Mouse (Mus musculus): ENCODE data around the gene Slit3.

The Slit3 gene

DNA sequence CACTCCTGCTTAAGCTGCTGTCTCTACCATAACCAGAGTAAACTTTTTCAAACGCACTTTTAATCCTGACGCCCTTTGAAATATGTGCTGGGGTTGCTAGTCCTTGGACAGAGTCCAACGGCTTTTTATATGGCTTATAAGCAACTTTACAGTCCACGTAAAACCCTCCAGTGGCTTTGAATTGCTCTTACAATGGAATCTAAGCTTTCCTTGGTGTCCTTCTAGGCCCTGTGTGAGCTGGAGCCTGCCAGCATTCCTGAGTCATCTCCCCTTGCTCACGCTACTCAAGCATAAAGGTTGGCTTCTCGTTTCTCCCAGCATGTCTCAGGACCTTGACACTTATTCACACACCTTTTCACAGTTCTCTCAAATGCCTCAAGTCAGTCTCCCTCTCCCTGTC lies 634.5 kb downstream of the Slit3 start:
- no peak for DNase-seq (ENCODE audit: low spot score in 2 of 2)

DNA sequence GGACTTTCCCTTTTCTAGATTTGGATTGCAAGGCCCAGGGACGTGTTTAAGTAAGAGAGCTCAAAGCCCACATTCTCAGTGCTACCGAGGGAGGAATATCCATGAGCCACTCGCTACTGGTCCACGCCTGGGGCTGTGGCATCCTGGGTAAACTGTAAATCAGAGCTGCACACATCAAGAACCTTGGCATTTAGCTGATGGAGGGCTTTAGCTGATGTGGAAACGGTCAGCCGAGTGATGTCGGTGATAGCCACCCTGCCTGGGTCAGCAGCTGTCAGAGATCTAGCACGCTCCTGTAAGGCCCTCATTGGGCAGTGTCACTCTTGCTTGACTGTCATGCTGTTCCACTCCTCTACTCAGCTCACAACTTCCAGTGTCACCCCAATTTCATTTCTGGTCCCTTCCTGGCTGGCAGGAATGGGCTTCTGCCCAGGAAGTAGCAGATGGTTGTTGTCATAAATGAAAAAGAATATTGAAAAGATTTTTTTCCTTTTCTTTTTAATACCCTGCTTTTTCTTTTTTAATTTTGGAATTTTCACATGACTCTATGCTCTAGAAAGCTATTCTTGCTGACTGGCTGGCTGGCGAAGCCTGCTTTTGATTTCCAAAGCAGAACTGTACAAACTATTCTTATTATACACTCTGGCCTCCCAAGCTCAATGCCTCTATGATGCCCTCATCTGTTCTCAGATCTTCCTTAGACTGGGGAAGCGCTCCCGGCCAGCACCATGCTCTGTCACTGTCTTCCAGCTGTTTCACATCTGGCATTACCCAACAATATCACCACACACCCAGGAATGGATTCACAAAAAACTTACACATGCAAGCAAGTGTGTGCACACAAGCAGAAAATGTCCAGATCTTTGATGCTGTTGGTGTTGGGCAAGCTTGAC lies 635.6 kb downstream of the Slit3 start:
- DNase-seq (ENCODE audit: low spot score in 2 of 2) = no peak

All from spleen, postnatal 10 days (tissue).